ENCODE assay signal across 9 mouse cellular contexts in the genomic region with DNA sequence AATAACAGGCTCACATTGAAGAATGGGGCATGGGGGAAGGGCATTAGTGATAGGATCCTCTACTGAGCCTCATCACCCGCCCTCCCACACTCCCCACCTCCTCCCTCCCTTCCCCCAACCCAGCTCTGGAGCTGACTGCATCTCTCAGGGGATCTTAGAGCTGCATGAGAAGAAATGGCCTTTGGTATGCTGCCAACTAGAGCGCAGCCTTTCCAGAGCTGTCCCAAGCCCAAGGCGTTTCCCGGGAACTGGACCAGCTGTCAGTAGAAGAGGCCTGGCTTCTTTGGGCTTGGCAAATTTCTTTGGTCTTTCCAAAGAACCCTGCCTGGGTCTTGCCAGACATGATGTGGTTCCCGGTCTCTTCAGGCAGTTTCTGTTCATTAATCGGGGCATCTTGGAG. TPM values are rescaled to one million over a fixed set of nuclear protein-coding genes. Genes with fewer than 3 reads are reported as not detected.
DNase-seq lines count a peak whose midpoint lies in the region; ATAC-seq lines count a peak whose summit lies in the region.
"Had no signal": no experiment of that assay in that cellular context is flagged by ENCODE, and none has a peak within 500 bp of the region (broad histone marks: within the 10 kb centered on the region; RNA-seq: fewer than 3 reads in every experiment).

No protein-coding gene starts in this region.

- H3K9me3 ChIP-seq in forebrain, embryonic 14.5 days (replicated peaks; ENCODE audit: control insufficient read depth, low read length): no peaks in the 10 kb centered on the region
- no peaks in the 10 kb centered on the region for H3K9me3 ChIP-seq in forebrain, embryonic 11.5 days (ENCODE audit: control insufficient read depth, low read length)
- H3K9me3 ChIP-seq: limb, embryonic 15.5 days had no signal

- ATAC-seq in forebrain, embryonic 14.5 days: peak; percentile 69
- no peak for ATAC-seq in forebrain, embryonic 11.5 days (replicated peaks; ENCODE audit: low FRiP score)
- ATAC-seq in cerebellum, adult (ENCODE audit: insufficient number of reproducible peaks, low FRiP score, low TSS enrichment): peak; percentile 53; the same call in 1 of the 2 replicates

- H3K4me2 ChIP-seq in forebrain, embryonic 14.5 days (ENCODE audit: low read length): no peak overlapping the region
- no peak overlapping the region for H3K4me2 ChIP-seq in forebrain, embryonic 11.5 days (ENCODE audit: low read depth, low read length, severe bottlenecking)
- H3K4me2 ChIP-seq: limb, embryonic 15.5 days had no signal

- no peak overlapping the region for H3K4me3 ChIP-seq in forebrain, embryonic 14.5 days (ENCODE audit: low read depth, low read length)
- no peak overlapping the region for H3K4me3 ChIP-seq in forebrain, embryonic 11.5 days (ENCODE audit: low read depth, low read length)
- H3K4me3 ChIP-seq: limb, embryonic 15.5 days had no signal

- H3K27ac ChIP-seq in forebrain, embryonic 14.5 days (ENCODE audit: low read depth, low read length): no peak overlapping the region
- H3K27ac ChIP-seq in forebrain, embryonic 11.5 days (ENCODE audit: low read depth, low read length): no peak overlapping the region
- H3K27ac ChIP-seq: limb, embryonic 15.5 days had no signal

- WGBS in forebrain, embryonic 14.5 days: 38% methylated on average over 6 of the region's 6 CpGs
- WGBS in forebrain, embryonic 11.5 days: 76% methylated on average over 6 of the region's 6 CpGs

- H3K27me3 ChIP-seq in forebrain, embryonic 14.5 days (replicated peaks; ENCODE audit: control insufficient read depth, insufficient read depth, low read length): no peaks in the 10 kb centered on the region
- H3K27me3 ChIP-seq in forebrain, embryonic 11.5 days (ENCODE audit: control insufficient read depth, insufficient read depth, low read length): no peaks in the 10 kb centered on the region
- H3K27me3 ChIP-seq: limb, embryonic 15.5 days had no signal

- peak; percentile 80 for DNase-seq in forebrain, embryonic 14.5 days (ENCODE audit: low spot score)
- no peak for DNase-seq in forebrain, embryonic 11.5 days (ENCODE audit: low spot score)
- DNase-seq in gastrocnemius, postnatal 25 days: peak; percentile 77
- DNase-seq in kidney, adult 8-10 months: peak; percentile 41 to 47
- peak; percentile 90 for DNase-seq in left cerebral cortex, postnatal 4 days
- DNase-seq in right cerebral cortex, postnatal 10 days (ENCODE audit: low spot score in 2 of 2): peak; percentile 84 to 87
- DNase-seq in thymus, postnatal 25 days: no peak

- intact Hi-C loops in left cerebral cortex, postnatal 4 days (cut with DNase I): no loop called here

- H3K9ac ChIP-seq in forebrain, embryonic 14.5 days (ENCODE audit: low read length): no peak overlapping the region
- H3K9ac ChIP-seq in forebrain, embryonic 11.5 days (ENCODE audit: low read length): no peak overlapping the region
- H3K9ac ChIP-seq: limb, embryonic 15.5 days had no signal

- no peaks in the 10 kb centered on the region for H3K36me3 ChIP-seq in forebrain, embryonic 14.5 days (ENCODE audit: control insufficient read depth, insufficient read depth, low read length)
- no peaks in the 10 kb centered on the region for H3K36me3 ChIP-seq in forebrain, embryonic 11.5 days (ENCODE audit: control insufficient read depth, insufficient read depth, low read length)
- H3K36me3 ChIP-seq: limb, embryonic 15.5 days had no signal

- H3K4me1 ChIP-seq in forebrain, embryonic 14.5 days (ENCODE audit: control insufficient read depth, insufficient read depth, low read length): peaks cover 4% of the 10 kb centered on the region; the same call in 1 of the 2 replicates
- H3K4me1 ChIP-seq in forebrain, embryonic 11.5 days (replicated peaks; ENCODE audit: control insufficient read depth, insufficient read depth, low read length): no peaks in the 10 kb centered on the region

RNA-seq across cellular contexts. Expression of a gene that starts 42.3 kb away (rescaled TPM):
- polyA plus RNA-seq in forebrain, embryonic 14.5 days (2014; fragmentation: Nextera tagmentation; extraction: Ambion mirVana): 15.4 and 15.8 TPM in 2 replicates
- 19.1 TPM in 2 replicates for polyA plus RNA-seq in forebrain, embryonic 11.5 days (2014; fragmentation: Nextera tagmentation; extraction: Ambion mirVana)
- total RNA-seq in gastrocnemius, postnatal 25 days (2021): 1 to 10 TPM; 9.4 to 9.8 TPM
- 10 to 100 TPM; 15.0 to 16.1 TPM for total RNA-seq in left cerebral cortex, postnatal 4 days (2021)

Comparison
In these comparisons a context has a peak if more than half of its experiments do, and no peak if none do; other contexts are left out.
1. DNase-seq: peak in forebrain, embryonic 14.5 days (single experiment), gastrocnemius, postnatal 25 days (single experiment), kidney, adult 8-10 months (2 of 2), left cerebral cortex, postnatal 4 days (single experiment) and right cerebral cortex, postnatal 10 days (2 of 2); none in forebrain, embryonic 11.5 days (single experiment) and thymus, postnatal 25 days (single experiment).